Mouse (Mus musculus) intestine, embryonic 14.5 days (tissue): ENCODE results near the gene Sesn3. TPM values are rescaled to one million over a fixed set of nuclear protein-coding genes. Genes with fewer than 3 reads are reported as not detected.
A peak's percentile ranks its signal among the peaks of the same experiment; 100 is the strongest.

ENCODE experiments used
- ATAC-seq: fragments of 200-750 bp; cut with Nextera tagmentation; replicated peaks from 2 replicates; pipeline ENCODE4 v1.8.0; 2017; ENCODE audit warnings: low read depth, moderate number of reproducible peaks, moderate TSS enrichment, moderate library complexity; ENCODE audit not compliant: low FRiP score, low TSS enrichment
- DNase-seq: peaks from one replicate; pipeline ENCODE4 v3.0.0-alpha.2; 2018; ENCODE audit warnings: low spot score
- H3K27ac ChIP-seq: fragments of 300-500 bp; sonication (generic); 2 replicates; pipeline ENCODE4 v1.5.1; 2014; ENCODE audit warnings: low read depth, mild to moderate bottlenecking, control low read depth
- H3K27me3 ChIP-seq: fragments of 300-500 bp; sonication (generic); replicated peaks from 2 replicates; pipeline ENCODE4 v1.6.1; 2014; ENCODE audit warnings: low read length, control low read depth; ENCODE audit not compliant: control insufficient read depth, insufficient read depth
- H3K36me3 ChIP-seq: fragments of 300-500 bp; sonication (generic); 2 replicates; pipeline ENCODE4 v1.6.1; 2014; ENCODE audit warnings: low read length, control low read depth; ENCODE audit not compliant: control insufficient read depth, insufficient read depth
- H3K4me1 ChIP-seq: fragments of 300-500 bp; sonication (generic); replicated peaks from 2 replicates; pipeline ENCODE4 v1.6.1; 2014; ENCODE audit warnings: low read length, control low read depth, mixed read lengths; ENCODE audit not compliant: control insufficient read depth, insufficient read depth
- H3K4me2 ChIP-seq: fragments of 300-500 bp; sonication (generic); 2 replicates; pipeline ENCODE4 v1.6.1; 2014; ENCODE audit warnings: low read length
- H3K4me3 ChIP-seq: fragments of 300-500 bp; sonication (generic); 2 replicates; pipeline ENCODE4 v1.5.1; 2014; ENCODE audit warnings: low read depth, low read length, control low read depth, mixed read lengths
- H3K9ac ChIP-seq: fragments of 300-500 bp; sonication (generic); 2 replicates; pipeline ENCODE4 v1.6.1; 2014; ENCODE audit warnings: mild to moderate bottlenecking, low read length
- H3K9me3 ChIP-seq: fragments of 300-500 bp; sonication (generic); 2 replicates; pipeline ENCODE4 v1.6.1; 2016; ENCODE audit warnings: low read length, control low read depth; ENCODE audit not compliant: control insufficient read depth
- WGBS: fragments of 180-500 bp; shearing (Covaris S2); extraction: QIAGEN DNeasy Blood & Tissue Kit; methylation state at CpG from one replicate; pipeline ENCODE4 v1.1.7; 2014; 5-methylcytosine and 5-hydroxymethylcytosine counted together
- polyA plus RNA-seq: library from polyadenylated mRNA; unstranded; fragments of >200 nt; fragmentation: Nextera tagmentation; extraction: Ambion mirVana; gene quantifications from 2 replicates; pipeline ENCODE4 v1.2.1, GENCODE M21; 2014

Gene Sesn3
- polyA plus RNA-seq, 1 experiment from 2014 or later: 30.5 TPM

DNA sequence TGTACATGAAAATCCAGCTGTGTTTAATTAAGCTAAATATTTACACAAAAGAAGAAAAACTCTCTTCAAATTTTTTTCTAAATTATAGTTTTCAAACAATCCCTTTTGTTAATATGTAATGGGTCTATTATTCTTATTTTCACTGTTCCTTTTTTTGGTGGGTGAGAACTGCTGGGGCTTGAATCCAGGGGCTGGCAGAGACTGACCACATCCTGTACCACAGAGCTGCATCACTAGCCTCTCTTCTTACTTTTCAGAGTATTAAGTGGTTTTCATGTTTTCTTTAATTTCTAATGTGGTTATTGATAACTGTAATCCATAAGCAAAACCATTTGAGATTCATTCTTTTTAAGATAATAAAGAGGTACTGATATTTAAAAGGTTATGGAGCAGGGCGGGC, 19.0 kb downstream of the Sesn3 start:
- Histone ChIP-seq H3K36me3 (no peaks in the 10 kb centered on the region), H3K4me3 (no peak overlapping the region), H3K9ac (no peak overlapping the region), H3K9me3 (no peaks in the 10 kb centered on the region), H3K27me3 (no peaks in the 10 kb centered on the region), H3K4me1 (peaks cover 3% of the 10 kb centered on the region; the same call in 1 of the 2 replicates), H3K27ac (no peak overlapping the region), H3K4me2 (no peak overlapping the region)
- ATAC-seq (no peak), DNase-seq (no peak)
- WGBS: 100% methylated on average over 1 of the region's 1 CpGs

DNA sequence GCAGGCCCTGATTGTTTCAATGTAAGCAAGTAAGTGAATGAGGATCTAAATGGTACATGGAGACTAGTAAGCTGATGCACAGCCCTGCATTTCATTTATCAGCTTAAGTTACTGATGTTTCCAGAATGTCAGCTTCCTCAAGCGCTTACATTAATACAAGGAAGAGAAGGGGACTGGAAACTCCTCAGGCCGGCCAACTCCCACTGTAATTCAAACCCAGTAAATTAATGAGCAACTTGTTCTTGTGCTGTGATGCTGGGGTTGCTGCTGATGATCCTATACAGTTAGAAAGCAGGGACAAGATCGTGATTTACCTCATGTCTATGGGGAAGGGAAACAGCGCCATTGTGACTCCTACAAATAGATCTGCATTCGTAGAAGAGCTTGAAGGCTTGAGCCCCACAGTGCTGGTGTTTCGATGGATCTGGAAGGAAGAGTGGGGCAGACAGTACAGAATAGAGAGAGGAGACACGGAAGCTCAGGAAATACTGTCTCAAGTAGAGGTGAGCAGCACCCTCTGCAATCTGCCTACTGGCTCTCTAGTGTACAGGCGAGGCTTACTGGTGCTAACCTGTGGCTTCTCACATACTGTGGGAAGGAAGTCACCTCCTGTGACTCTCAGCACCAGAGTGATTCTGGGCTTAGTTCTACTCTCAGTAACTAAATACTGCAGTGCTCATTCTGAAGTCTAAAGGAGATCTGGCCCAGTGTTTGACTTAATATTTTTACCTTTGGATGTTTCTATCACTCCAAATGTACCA, 21.0 kb downstream of the Sesn3 start:
- H3K9ac ChIP-seq: no peak overlapping the region
- H3K4me3 ChIP-seq: no peak overlapping the region
- DNase-seq (no peak), ATAC-seq (no peak)
- H3K36me3 ChIP-seq: no peaks in the 10 kb centered on the region
- H3K9me3 ChIP-seq: no peaks in the 10 kb centered on the region
- no peak overlapping the region for H3K4me2 ChIP-seq
- H3K27ac ChIP-seq: no peak overlapping the region
- peaks cover 15% of the 10 kb centered on the region; the same call in 1 of the 2 replicates for H3K4me1 ChIP-seq
- 78% methylated on average over 8 of the region's 8 CpGs for WGBS
- no peaks in the 10 kb centered on the region for H3K27me3 ChIP-seq

DNA sequence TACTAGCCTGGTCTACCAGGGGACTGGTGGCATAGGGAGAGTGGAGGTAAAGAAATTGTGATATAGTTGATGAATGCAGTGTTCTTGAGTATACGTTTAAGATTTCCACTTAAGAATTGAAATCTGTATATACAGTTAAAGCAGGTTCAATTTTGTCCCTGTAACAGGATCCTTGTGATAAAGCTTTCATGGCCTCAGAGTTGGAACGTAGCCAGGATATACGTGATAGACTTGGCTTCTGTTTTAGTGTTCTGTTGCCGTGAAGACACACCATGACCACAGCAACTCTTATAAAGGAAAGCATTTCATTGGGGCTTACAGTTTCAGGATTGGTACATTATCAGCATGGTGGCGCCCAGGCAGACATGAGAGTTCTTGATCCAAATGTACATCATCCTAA, 22.3 kb downstream of the Sesn3 start:
- Histone ChIP-seq H3K4me1 (peaks cover 15% of the 10 kb centered on the region; the same call in 1 of the 2 replicates), H3K36me3 (no peaks in the 10 kb centered on the region), H3K27me3 (no peaks in the 10 kb centered on the region), H3K27ac (no peak overlapping the region), H3K9me3 (no peaks in the 10 kb centered on the region), H3K4me2 (no peak overlapping the region), H3K9ac (no peak overlapping the region), H3K4me3 (no peak overlapping the region)
- WGBS: 67% methylated on average over 5 of the region's 5 CpGs
- DNase-seq: no peak
- ATAC-seq: no peak

DNA sequence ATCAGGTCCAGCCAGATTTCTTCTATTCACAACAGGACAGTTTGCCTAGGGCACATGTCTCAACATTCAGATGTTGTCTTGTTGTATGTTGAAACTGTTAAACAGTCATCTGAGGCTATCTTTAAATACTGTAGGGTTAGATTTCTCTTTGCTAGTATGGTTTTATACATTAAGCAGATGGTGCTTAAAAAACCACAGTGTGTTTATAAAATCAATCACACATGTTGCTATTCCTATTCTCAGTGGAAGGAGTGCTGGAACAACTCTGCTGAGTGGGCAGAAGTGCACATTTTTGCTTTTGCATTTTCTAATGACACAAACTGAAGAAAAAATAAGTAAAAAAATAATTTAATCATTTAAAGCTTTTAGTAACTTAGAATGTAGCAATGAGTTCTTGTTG, 25.0 kb downstream of the Sesn3 start:
- no peaks in the 10 kb centered on the region for H3K9me3 ChIP-seq
- H3K4me1 ChIP-seq: peaks cover 15% of the 10 kb centered on the region; the same call in 1 of the 2 replicates
- ATAC-seq: no peak
- H3K27me3 ChIP-seq: no peaks in the 10 kb centered on the region
- no peak overlapping the region for H3K9ac ChIP-seq
- H3K36me3 ChIP-seq: no peaks in the 10 kb centered on the region; the same call in 1 of the 2 replicates
- no peak overlapping the region for H3K4me2 ChIP-seq
- no peak for DNase-seq
- peak overlapping the region; percentile 36; the same call in 1 of the 2 replicates for H3K27ac ChIP-seq
- no peak overlapping the region for H3K4me3 ChIP-seq

DNA sequence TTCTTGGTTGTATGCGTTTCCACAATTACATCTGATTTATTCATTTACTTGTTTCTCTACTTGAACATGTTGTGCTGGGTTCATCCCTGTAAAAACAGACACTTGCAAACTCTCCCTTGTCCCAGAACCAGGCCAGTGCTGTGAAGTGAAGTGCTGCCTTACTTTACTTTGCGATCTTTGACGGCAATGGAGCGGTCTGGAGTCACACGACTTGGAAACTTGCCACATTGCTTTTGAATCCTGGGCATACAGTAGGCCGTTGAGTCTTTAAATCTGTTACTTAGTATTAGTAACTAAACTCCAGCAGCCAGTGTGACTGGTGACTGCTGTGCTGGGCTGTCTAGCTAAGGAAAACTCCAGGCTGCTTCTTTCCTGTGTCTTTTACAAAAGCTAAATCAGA, 25.9 kb downstream of the Sesn3 start:
- H3K9me3 ChIP-seq: no peaks in the 10 kb centered on the region
- no peak overlapping the region for H3K27ac ChIP-seq
- H3K4me1 ChIP-seq: peaks cover 15% of the 10 kb centered on the region; the same call in 1 of the 2 replicates
- H3K4me3 ChIP-seq: no peak overlapping the region
- H3K27me3 ChIP-seq: no peaks in the 10 kb centered on the region
- no peak overlapping the region for H3K9ac ChIP-seq
- H3K4me2 ChIP-seq: no peak overlapping the region
- ATAC-seq (no peak), DNase-seq (no peak)
- WGBS: 45% methylated on average over 6 of the region's 6 CpGs
- H3K36me3 ChIP-seq: no peaks in the 10 kb centered on the region; the same call in 1 of the 2 replicates

DNA sequence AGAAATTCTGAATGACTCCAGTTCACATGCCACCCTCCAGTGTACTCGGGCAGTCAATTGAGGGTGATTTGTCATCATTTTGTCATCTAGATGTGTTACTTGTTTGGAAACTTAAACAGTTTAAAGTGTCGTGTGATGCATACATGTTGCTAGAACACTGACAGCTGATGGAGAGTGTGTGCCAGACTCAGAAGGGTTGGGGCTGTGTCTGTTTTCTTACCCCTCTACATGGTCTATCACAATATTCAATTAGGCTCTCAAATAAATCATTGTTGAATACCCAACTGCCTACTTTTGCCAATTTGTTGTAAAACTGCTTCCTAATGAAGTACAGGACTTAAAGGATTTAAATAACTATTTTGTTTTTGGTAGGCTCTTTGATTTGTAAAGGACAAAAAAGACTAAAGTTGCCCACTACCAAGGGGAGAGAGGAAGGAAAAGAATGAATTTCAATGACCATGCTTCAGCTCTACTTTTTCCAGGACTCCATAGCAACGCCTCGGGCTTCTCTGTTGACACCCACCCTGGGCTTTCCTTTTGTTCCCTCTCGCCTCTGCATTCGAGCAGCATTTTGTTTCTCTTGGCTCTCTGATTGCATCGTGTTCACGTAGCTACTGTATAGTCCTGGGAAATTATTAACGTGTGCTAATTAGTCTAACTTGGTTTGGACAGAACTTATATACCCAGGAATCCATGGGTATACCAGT, 29.5 kb downstream of the Sesn3 start:
- H3K36me3 ChIP-seq: peaks cover 20% of the 10 kb centered on the region
- peaks cover 7% of the 10 kb centered on the region for H3K4me1 ChIP-seq
- H3K27ac ChIP-seq: no peak overlapping the region
- H3K4me2 ChIP-seq: no peak overlapping the region
- DNase-seq (no peak), ATAC-seq (no peak)
- H3K9ac ChIP-seq: no peak overlapping the region
- no peak overlapping the region for H3K4me3 ChIP-seq
- 78% methylated on average over 9 of the region's 9 CpGs for WGBS
- H3K9me3 ChIP-seq: no peaks in the 10 kb centered on the region
- H3K27me3 ChIP-seq: no peaks in the 10 kb centered on the region

DNA sequence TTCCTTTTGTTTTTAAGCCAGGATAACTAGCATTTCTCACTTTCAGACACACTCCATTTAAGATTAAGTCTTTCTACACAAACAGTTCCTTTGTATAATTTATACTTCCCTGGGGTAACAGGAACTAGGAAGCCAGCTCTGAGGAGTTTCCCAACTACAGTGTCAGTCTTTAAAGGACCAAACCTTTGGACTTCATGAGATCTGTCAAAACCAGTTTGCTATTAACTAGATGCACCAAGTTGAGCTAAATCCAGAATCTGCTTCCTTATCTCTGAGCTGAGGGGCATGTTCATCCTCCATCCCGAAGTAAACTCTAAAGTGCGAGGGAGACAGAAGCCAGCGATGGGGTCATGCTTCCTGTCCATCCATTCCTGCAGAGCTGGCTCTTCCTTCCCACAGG, 32.5 kb downstream of the Sesn3 start:
- H3K27ac ChIP-seq: no peak overlapping the region
- H3K4me2 ChIP-seq: no peak overlapping the region
- H3K4me1 ChIP-seq: no peaks in the 10 kb centered on the region; the same call in none of the 2 replicates
- no peak overlapping the region for H3K4me3 ChIP-seq
- DNase-seq: no peak
- H3K36me3 ChIP-seq: peaks cover 42% of the 10 kb centered on the region
- no peaks in the 10 kb centered on the region for H3K9me3 ChIP-seq
- WGBS: 71% methylated on average over 3 of the region's 3 CpGs
- H3K27me3 ChIP-seq: no peaks in the 10 kb centered on the region
- no peak for ATAC-seq
- no peak overlapping the region for H3K9ac ChIP-seq

DNA sequence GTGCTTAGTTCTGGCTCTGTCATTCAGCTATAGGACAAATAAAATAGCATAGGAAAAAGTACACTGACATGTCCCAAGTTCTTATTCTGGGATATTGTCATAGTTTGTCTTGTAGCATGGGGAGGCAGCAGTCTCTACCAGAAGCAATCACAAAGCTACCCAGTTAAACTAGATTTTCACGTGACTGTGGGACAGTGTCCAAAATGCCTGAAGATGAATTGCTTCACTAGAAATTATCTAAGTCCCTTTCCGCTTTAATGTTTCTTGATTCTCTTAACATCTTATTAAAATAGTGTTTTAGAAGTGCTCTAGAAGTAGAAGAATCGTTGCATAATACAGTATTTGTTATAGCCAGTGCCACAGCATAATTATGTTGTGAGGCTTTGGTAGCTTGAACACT, 39.1 kb downstream of the Sesn3 start:
- Histone ChIP-seq H3K27me3 (no peaks in the 10 kb centered on the region), H3K4me2 (no peak overlapping the region), H3K9ac (no peak overlapping the region), H3K27ac (no peak overlapping the region), H3K36me3 (peaks cover 87% of the 10 kb centered on the region), H3K4me1 (no peaks in the 10 kb centered on the region), H3K9me3 (no peaks in the 10 kb centered on the region), H3K4me3 (no peak overlapping the region)
- no peak for DNase-seq
- 87% methylated on average over 3 of the region's 3 CpGs for WGBS
- ATAC-seq: no peak
